Mouse (Mus musculus) cortical plate, adult 2 months (tissue): Measurements from ENCODE around the gene Mrpl24. TPM values are rescaled to one million over a fixed set of nuclear protein-coding genes. Genes with fewer than 3 reads are reported as not detected.

Source experiments
- H3K27ac ChIP-seq: fragments of 200-500 bp; 2 replicates; pipeline ENCODE4 v1.5.1; 2012; ENCODE audit warnings: low read length, control low read depth, inconsistent platforms; ENCODE audit not compliant: insufficient read depth
- H3K4me1 ChIP-seq: fragments of 200-500 bp; 2 replicates; pipeline ENCODE4 v1.6.1; 2011; ENCODE audit warnings: low read length; ENCODE audit not compliant: control insufficient read depth, insufficient read depth
- H3K4me3 ChIP-seq: fragments of 200-500 bp; 2 replicates; pipeline ENCODE4 v1.5.1; 2011; ENCODE audit warnings: mild to moderate bottlenecking, low read length, control low read depth; ENCODE audit not compliant: insufficient read depth
- CTCF ChIP-seq: fragments of 200-500 bp; IDR thresholded peaks from 2 replicates; pipeline ENCODE4 v1.5.1; 2011; ENCODE audit warnings: mild to moderate bottlenecking, control low read depth, low read length; ENCODE audit not compliant: insufficient read depth; ENCODE audit errors: extremely low read depth
- POLR2A ChIP-seq: fragments of 200-500 bp; IDR thresholded peaks from 2 replicates; pipeline ENCODE4 v1.6.1; 2011; ENCODE audit warnings: mild to moderate bottlenecking, low read length, control low read depth; ENCODE audit not compliant: insufficient read depth; ENCODE audit errors: extremely low read depth
- polyA plus RNA-seq: library from polyadenylated mRNA; depleted of rRNA; stranded (reverse); fragments of >200 nt; gene quantifications from 2 replicates; pipeline ENCODE4 v1.2.3, GENCODE M21; 2012; rRNA removed

Gene Mrpl24
- polyA plus RNA-seq, 1 experiment, result 69.2 TPM

DNA sequence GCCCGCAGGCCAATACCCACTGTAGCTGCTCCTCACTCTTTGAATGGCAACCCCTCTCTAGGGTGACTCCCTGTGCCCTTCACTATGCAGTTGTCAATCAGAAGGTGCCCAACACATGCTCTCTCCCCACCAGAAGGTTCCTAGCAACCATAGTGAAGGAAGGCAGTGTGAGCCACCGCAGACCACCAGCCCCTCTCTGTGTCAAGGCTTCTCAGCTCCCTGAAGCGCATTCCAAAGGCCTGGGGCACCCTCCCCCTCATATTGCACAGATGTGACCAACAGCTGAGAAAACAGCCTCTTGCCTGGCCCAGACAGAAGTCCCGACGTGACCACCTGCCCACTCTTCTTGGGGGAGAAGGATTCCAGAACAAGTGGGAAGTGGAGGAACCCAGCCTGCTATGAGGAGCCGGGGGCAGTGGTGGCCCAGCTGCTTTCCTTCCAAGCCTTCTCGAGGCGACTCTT, 52.9 kb downstream of the Mrpl24 start:
- Histone ChIP-seq H3K27ac (no peak overlapping the region), H3K4me3 (peak overlapping the region; percentile 3; the same call in 1 of the 2 replicates), H3K4me1 (peaks cover 2% of the 10 kb centered on the region; the same call in 1 of the 2 replicates)
- TF ChIP-seq POLR2A (no peak), CTCF (no peak)

DNA sequence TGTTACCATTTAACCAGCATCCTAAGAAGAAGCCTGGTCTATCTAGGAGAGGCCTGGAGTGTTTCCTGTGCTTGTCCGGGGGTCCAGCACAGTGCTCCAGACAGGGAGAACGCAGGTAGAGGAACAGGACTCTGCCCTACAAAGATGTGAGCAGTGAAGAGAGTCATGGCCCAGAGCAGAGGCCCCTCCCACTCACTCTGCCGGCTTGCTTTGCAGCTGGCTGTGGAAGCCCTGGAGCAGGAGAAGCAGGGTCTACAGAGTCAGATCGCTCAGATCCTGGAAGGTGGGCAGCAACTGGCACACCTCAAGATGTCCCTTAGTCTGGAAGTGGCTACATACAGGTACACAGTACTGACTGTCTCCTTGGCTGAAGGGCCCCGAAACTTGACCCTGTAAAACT, 53.5 kb downstream of the Mrpl24 start:
- Histone ChIP-seq H3K27ac (no peak overlapping the region), H3K4me3 (no peak overlapping the region), H3K4me1 (peaks cover 2% of the 10 kb centered on the region; the same call in 1 of the 2 replicates)
- TF ChIP-seq CTCF (no peak), POLR2A (no peak)

Other genes with a start within 250 kb of the Mrpl24 start
- gene Lrrc71, start 170.9 kb upstream of the Mrpl24 start, polyA plus RNA-seq, result 0.38 and 0.81 TPM in 2 replicates
- gene Ntrk1, start 124.3 kb upstream of the Mrpl24 start, polyA plus RNA-seq, result 0.40 TPM in 1 of 2 replicates, not detected in the other
- 0.25 and 0.27 TPM in 2 replicates for gene Insrr, start 122.6 kb upstream of the Mrpl24 start, polyA plus RNA-seq
- 9.6 and 9.9 TPM in 2 replicates for gene Pear1, start 95.2 kb upstream of the Mrpl24 start, polyA plus RNA-seq
- 0.04 TPM in 1 of 2 replicates, not detected in the other for gene Sh2d2a, start 72.8 kb upstream of the Mrpl24 start, polyA plus RNA-seq
- gene Prcc, start 33.9 kb upstream of the Mrpl24 start, polyA plus RNA-seq, result 36.6 and 37.2 TPM in 2 replicates
- 169 and 175 TPM in 2 replicates for gene Hdgf, start 13.2 kb upstream of the Mrpl24 start, polyA plus RNA-seq
- 11.3 and 12.0 TPM in 2 replicates for gene Isg20l2, start 10.8 kb downstream of the Mrpl24 start, polyA plus RNA-seq
- 45.0 and 48.7 TPM in 2 replicates for gene Rrnad1, start 11.2 kb downstream of the Mrpl24 start, polyA plus RNA-seq
- gene Crabp2, start 29.2 kb downstream of the Mrpl24 start, polyA plus RNA-seq, result 5.2 and 6.2 TPM in 2 replicates
- gene Nes, start 51.6 kb downstream of the Mrpl24 start, polyA plus RNA-seq, result 3.1 and 3.6 TPM in 2 replicates
- gene Bcan, start 80.7 kb downstream of the Mrpl24 start, polyA plus RNA-seq, result 378 and 380 TPM in 2 replicates
- 38.5 and 52.4 TPM in 2 replicates for gene Hapln2, start 108.1 kb downstream of the Mrpl24 start, polyA plus RNA-seq
- gene Gpatch4, start 123.6 kb downstream of the Mrpl24 start, polyA plus RNA-seq, result 14.1 and 14.3 TPM in 2 replicates
- gene Naxe, start 139.0 kb downstream of the Mrpl24 start, polyA plus RNA-seq, result 93.2 and 94.3 TPM in 2 replicates
- not detected in 2 replicates for gene Ttc24, start 158.8 kb downstream of the Mrpl24 start, polyA plus RNA-seq
- 0.59 and 0.96 TPM in 2 replicates for gene Iqgap3, start 162.5 kb downstream of the Mrpl24 start, polyA plus RNA-seq
- 128 and 131 TPM in 2 replicates for gene Mef2d, start 222.9 kb downstream of the Mrpl24 start, polyA plus RNA-seq